Mouse (Mus musculus): ENCODE data around the gene Shq1. TPM values are rescaled to one million over a fixed set of nuclear protein-coding genes. Genes with fewer than 3 reads are reported as not detected.

The Shq1 gene
- polyA plus RNA-seq, 1 experiment from 2014 or later = 20.1 TPM

DNA sequence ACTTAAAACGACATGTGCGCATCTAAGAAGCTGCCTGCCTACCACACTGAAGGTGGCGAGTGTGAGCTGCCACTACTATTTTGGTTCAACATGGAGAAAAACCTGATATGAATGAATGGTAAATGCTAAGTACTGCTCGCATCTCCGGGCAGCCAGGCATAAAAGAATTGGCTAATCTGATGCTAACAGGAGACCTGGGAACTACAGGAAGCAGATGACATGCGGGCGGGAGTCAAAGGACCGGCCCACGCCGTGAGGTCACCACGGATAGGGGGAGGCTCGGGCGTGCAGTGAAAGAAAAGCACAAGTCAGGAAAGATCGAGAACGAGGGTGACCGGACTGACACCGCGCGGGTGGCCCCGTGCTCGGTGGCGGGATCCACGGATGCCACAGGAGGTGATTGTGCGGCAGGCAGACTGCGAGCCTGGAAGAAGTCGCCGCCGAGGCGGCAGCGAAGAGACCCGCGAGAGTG is 551 bp downstream of the Shq1 start:
- H3K4me3 ChIP-seq (replicated peaks) = peak overlapping the region; percentile 71
- peak overlapping the region; percentile 66 for H3K9ac ChIP-seq (replicated peaks)
- peak; percentile 41; the same call in 1 of the 2 replicates for ATAC-seq (ENCODE audit: insufficient number of reproducible peaks, insufficient read depth, low FRiP score, low TSS enrichment, low read depth)
- no peaks in the 10 kb centered on the region for H3K9me3 ChIP-seq
- under 1% methylated on average over 32 of the region's 32 CpGs for WGBS
- peak overlapping the region; percentile 95 for H3K4me2 ChIP-seq
- 0 out of 2 replicates have a peak overlapping the region, but pooled peaks have one; percentile 35 for H3K27ac ChIP-seq
- H3K36me3 ChIP-seq = no peaks in the 10 kb centered on the region
- H3K4me1 ChIP-seq (replicated peaks) = peaks cover 10% of the 10 kb centered on the region
- peaks cover 12% of the 10 kb centered on the region; the same call in 1 of the 2 replicates for H3K27me3 ChIP-seq

GRCm38 (mm10) chr6:100668858-100669257 is 2.1 kb downstream of the Shq1 start:
- no peaks in the 10 kb centered on the region for H3K9me3 ChIP-seq
- H3K27ac ChIP-seq = no peak overlapping the region
- no peak overlapping the region for H3K4me3 ChIP-seq (replicated peaks)
- ATAC-seq (ENCODE audit: insufficient number of reproducible peaks, insufficient read depth, low FRiP score, low TSS enrichment, low read depth) = no peak
- peaks cover 10% of the 10 kb centered on the region for H3K4me1 ChIP-seq (replicated peaks)
- H3K27me3 ChIP-seq = peaks cover 12% of the 10 kb centered on the region; the same call in 1 of the 2 replicates
- H3K9ac ChIP-seq (replicated peaks) = no peak overlapping the region
- peaks cover 13% of the 10 kb centered on the region for H3K36me3 ChIP-seq
- WGBS = 79% methylated on average over 2 of the region's 2 CpGs
- no peak overlapping the region for H3K4me2 ChIP-seq

GRCm38 (mm10) chr6:100667644-100668043 is 3.3 kb downstream of the Shq1 start:
- Histone ChIP-seq H3K36me3 (peaks cover 26% of the 10 kb centered on the region), H3K4me2 (no peak overlapping the region), H3K27me3 (peaks cover 8% of the 10 kb centered on the region; the same call in 1 of the 2 replicates), H3K4me3 (replicated peaks) (no peak overlapping the region), H3K27ac (no peak overlapping the region), H3K4me1 (replicated peaks) (peaks cover 10% of the 10 kb centered on the region), H3K9ac (replicated peaks) (no peak overlapping the region), H3K9me3 (no peaks in the 10 kb centered on the region)
- WGBS = 87% methylated on average over 8 of the region's 8 CpGs
- ATAC-seq (ENCODE audit: insufficient number of reproducible peaks, insufficient read depth, low FRiP score, low TSS enrichment, low read depth) = no peak

DNA sequence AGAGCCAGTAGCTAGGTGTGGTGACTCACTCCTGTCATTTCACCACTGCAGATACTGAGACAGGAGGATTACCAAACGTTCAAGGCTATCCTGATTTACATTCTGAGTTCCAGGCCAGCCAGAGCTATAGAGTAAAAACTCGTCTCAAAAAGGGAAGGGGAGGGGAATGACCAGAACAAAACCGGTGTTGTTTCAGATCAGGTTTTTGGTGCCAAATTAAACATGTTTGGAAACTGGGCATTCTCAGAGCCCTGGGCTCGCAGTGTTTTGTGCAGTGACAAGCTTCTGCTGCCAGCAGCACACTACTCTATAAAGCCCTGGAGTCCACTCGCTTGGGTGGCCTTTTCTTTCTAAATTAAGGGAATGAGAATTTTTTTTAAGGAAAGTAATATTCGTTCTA is 8.7 kb downstream of the Shq1 start:
- peaks cover 40% of the 10 kb centered on the region for H3K36me3 ChIP-seq
- 82% methylated on average over 6 of the region's 6 CpGs for WGBS
- H3K4me2 ChIP-seq = no peak overlapping the region
- no peaks in the 10 kb centered on the region for H3K27me3 ChIP-seq
- no peak for ATAC-seq (ENCODE audit: insufficient number of reproducible peaks, insufficient read depth, low FRiP score, low TSS enrichment, low read depth)
- H3K9ac ChIP-seq (replicated peaks) = no peak overlapping the region
- no peak overlapping the region for H3K27ac ChIP-seq
- H3K4me3 ChIP-seq (replicated peaks) = no peak overlapping the region
- no peaks in the 10 kb centered on the region for H3K4me1 ChIP-seq (replicated peaks)
- H3K9me3 ChIP-seq = no peaks in the 10 kb centered on the region

GRCm38 (mm10) chr6:100660395-100660794 is 10.6 kb downstream of the Shq1 start:
- H3K27ac ChIP-seq = no peak overlapping the region
- no peak overlapping the region for H3K4me2 ChIP-seq
- H3K4me3 ChIP-seq (replicated peaks) = no peak overlapping the region

DNA sequence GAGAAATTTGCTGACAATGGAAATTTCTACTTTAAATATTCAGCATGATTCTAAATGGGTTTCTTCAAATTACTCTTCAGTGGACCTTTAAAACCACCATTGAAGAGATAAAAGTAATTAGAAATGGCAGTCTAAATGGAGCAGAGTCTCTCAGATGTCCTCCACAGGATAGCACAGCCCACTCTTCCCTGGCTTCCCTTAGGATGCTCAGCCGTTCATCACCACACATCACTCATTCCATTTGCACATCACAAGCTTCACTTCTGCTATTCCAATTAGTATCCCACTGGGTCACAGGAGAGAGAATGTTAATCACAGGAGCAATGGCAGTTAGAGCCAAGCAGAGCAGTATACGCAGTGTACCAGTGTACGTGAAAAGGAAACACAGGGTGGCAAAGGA is 18.4 kb downstream of the Shq1 start:
- no peak overlapping the region for H3K4me2 ChIP-seq
- H3K9ac ChIP-seq (replicated peaks) = no peak overlapping the region
- no peak for ATAC-seq (ENCODE audit: insufficient number of reproducible peaks, insufficient read depth, low FRiP score, low TSS enrichment, low read depth)
- H3K27me3 ChIP-seq = no peaks in the 10 kb centered on the region
- H3K4me1 ChIP-seq (replicated peaks) = no peaks in the 10 kb centered on the region
- no peak overlapping the region for H3K27ac ChIP-seq
- no peak overlapping the region for H3K4me3 ChIP-seq (replicated peaks)
- WGBS = 66% methylated on average over 3 of the region's 3 CpGs
- no peaks in the 10 kb centered on the region for H3K9me3 ChIP-seq
- peaks cover 5% of the 10 kb centered on the region; the same call in 1 of the 2 replicates for H3K36me3 ChIP-seq

More at GRCm38 (mm10) chr6:100660395-100660794, 10.6 kb downstream of the Shq1 start:
- no peak for ATAC-seq (ENCODE audit: insufficient number of reproducible peaks, insufficient read depth, low FRiP score, low TSS enrichment, low read depth)
- Histone ChIP-seq H3K4me1 (replicated peaks) (no peaks in the 10 kb centered on the region), H3K36me3 (peaks cover 40% of the 10 kb centered on the region), H3K9ac (replicated peaks) (no peak overlapping the region), H3K9me3 (no peaks in the 10 kb centered on the region), H3K27me3 (no peaks in the 10 kb centered on the region)
- 90% methylated on average over 5 of the region's 5 CpGs for WGBS

- Histone ChIP-seq H3K27me3 (peaks cover 5% of the 10 kb centered on the region), H3K4me1 (replicated peaks) (peaks cover 21% of the 10 kb centered on the region), H3K36me3 (0 out of 2 replicates have a peak, but pooled peaks cover 3% of the 10 kb centered on the region), H3K4me2 (no peak overlapping the region), H3K9me3 (no peaks in the 10 kb centered on the region), H3K4me3 (replicated peaks) (no peak overlapping the region), H3K9ac (replicated peaks) (no peak overlapping the region), H3K27ac (no peak overlapping the region)
- no peak for ATAC-seq (ENCODE audit: insufficient number of reproducible peaks, insufficient read depth, low FRiP score, low TSS enrichment, low read depth)
- WGBS = 72% methylated on average over 5 of the region's 5 CpGs
Measured at GRCm38 (mm10) chr6:100647196-100647595, 23.8 kb downstream of the Shq1 start.

DNA sequence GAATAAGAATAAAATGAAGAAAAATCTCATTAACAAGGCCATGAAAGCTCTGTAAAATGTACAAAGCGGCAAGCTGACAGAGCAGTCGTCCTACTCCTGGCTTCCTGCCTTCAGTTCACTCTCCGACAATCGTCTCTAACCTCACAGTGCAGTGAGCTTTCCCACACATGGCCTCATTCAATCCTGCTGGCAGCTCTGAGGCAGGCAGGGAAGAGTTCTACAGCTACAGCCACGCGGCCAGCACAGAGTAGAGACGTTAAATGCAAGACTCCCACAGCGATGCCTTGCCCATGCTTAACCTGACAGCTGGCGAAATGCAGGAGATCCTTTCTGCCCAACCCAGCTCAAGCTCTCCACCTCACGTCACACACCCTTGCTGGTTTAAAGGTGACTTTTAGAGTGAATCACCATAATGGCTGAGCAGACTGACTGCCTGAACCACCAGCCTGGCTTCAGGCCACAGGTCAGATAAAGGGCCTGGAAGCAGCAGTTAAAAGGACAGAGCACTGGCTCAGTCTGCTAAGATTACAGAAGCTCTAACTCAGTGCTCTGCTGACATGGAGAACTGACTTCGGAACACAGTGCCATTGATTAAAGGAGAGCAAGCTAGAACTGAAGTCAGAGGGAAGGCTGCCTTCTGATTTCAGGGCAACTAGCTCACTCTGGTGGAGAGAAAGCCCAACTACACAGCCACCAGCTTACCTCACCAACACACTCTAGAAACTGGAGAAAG is 25.3 kb downstream of the Shq1 start:
- Histone ChIP-seq H3K27ac (0 out of 2 replicates have a peak overlapping the region, but pooled peaks have one; percentile 19), H3K9ac (replicated peaks) (no peak overlapping the region), H3K27me3 (peaks cover 5% of the 10 kb centered on the region), H3K4me2 (peak overlapping the region; percentile 23; the same call in 1 of the 2 replicates), H3K4me3 (replicated peaks) (no peak overlapping the region), H3K9me3 (no peaks in the 10 kb centered on the region), H3K4me1 (replicated peaks) (peaks cover 21% of the 10 kb centered on the region), H3K36me3 (0 out of 2 replicates have a peak, but pooled peaks cover 3% of the 10 kb centered on the region)
- 0 out of 2 replicates have a peak, but pooled peaks have one; percentile 76 for ATAC-seq (ENCODE audit: insufficient number of reproducible peaks, insufficient read depth, low FRiP score, low TSS enrichment, low read depth)
- WGBS = 47% methylated on average over 11 of the region's 11 CpGs

- H3K9ac ChIP-seq (replicated peaks) = no peak overlapping the region
- H3K4me3 ChIP-seq (replicated peaks) = no peak overlapping the region
- WGBS = 77% methylated on average over 15 of the region's 15 CpGs
- no peaks in the 10 kb centered on the region for H3K9me3 ChIP-seq
- ATAC-seq (ENCODE audit: insufficient number of reproducible peaks, insufficient read depth, low FRiP score, low TSS enrichment, low read depth) = no peak
- peaks cover 21% of the 10 kb centered on the region for H3K4me1 ChIP-seq (replicated peaks)
- no peak overlapping the region for H3K4me2 ChIP-seq
- 0 out of 2 replicates have a peak, but pooled peaks cover 3% of the 10 kb centered on the region for H3K36me3 ChIP-seq
- peaks cover 5% of the 10 kb centered on the region for H3K27me3 ChIP-seq
- H3K27ac ChIP-seq = no peak overlapping the region
Measured at GRCm38 (mm10) chr6:100644631-100645030, 26.3 kb downstream of the Shq1 start.

DNA sequence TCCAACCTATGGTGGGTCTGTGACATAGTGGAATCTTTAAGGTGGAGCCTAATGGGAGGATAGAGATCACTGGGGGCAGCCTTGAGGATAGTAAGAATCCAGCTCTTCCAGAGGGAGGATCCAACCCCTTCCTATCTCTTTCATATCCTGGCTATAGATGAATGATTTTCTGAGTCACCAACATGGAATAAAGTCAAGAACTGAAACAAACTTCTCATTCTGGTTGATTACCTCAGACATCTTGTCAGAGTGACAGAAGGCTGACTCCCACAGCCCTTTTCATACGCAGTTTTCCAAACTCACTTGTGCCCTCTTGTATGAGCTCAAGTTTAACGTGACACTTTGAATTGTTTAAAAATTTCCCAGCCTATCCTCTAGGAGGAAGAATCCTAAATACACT is 28.2 kb downstream of the Shq1 start:
- 87% methylated on average over 2 of the region's 2 CpGs for WGBS
- H3K4me2 ChIP-seq = no peak overlapping the region
- no peaks in the 10 kb centered on the region for H3K9me3 ChIP-seq
- H3K27me3 ChIP-seq = peaks cover 5% of the 10 kb centered on the region
- H3K36me3 ChIP-seq = 0 out of 2 replicates have a peak, but pooled peaks cover 3% of the 10 kb centered on the region
- no peak for ATAC-seq (ENCODE audit: insufficient number of reproducible peaks, insufficient read depth, low FRiP score, low TSS enrichment, low read depth)
- H3K4me1 ChIP-seq (replicated peaks) = peaks cover 21% of the 10 kb centered on the region
- H3K4me3 ChIP-seq (replicated peaks) = no peak overlapping the region
- no peak overlapping the region for H3K27ac ChIP-seq
- no peak overlapping the region for H3K9ac ChIP-seq (replicated peaks)

GRCm38 (mm10) chr6:100640591-100640990 is 30.4 kb downstream of the Shq1 start:
- peaks cover 16% of the 10 kb centered on the region for H3K4me1 ChIP-seq (replicated peaks)
- 94% methylated on average over 1 of the region's 1 CpGs for WGBS
- H3K4me2 ChIP-seq = no peak overlapping the region
- H3K27ac ChIP-seq = no peak overlapping the region
- ATAC-seq (ENCODE audit: insufficient number of reproducible peaks, insufficient read depth, low FRiP score, low TSS enrichment, low read depth) = no peak
- no peaks in the 10 kb centered on the region for H3K36me3 ChIP-seq
- no peak overlapping the region for H3K9ac ChIP-seq (replicated peaks)
- H3K9me3 ChIP-seq = no peaks in the 10 kb centered on the region
- no peak overlapping the region for H3K4me3 ChIP-seq (replicated peaks)
- peaks cover 5% of the 10 kb centered on the region; the same call in 1 of the 2 replicates for H3K27me3 ChIP-seq

Data from limb, embryonic 12.5 days (tissue).